Mouse (Mus musculus) embryonic facial prominence, embryonic 10.5 days (tissue): Measurements from ENCODE around the gene Plekhg5. TPM values are rescaled to one million over a fixed set of nuclear protein-coding genes. Genes with fewer than 3 reads are reported as not detected.
A peak's percentile ranks its signal among the peaks of the same experiment; 100 is the strongest.

Experiments used
- DNase-seq: peaks from one replicate; pipeline ENCODE4 v3.0.0-alpha.2; 2017; ENCODE audit warnings: low spot score
- H3K27ac ChIP-seq: fragments of 300-500 bp; sonication (generic); replicated peaks from 2 replicates; pipeline ENCODE4 v1.5.1; 2016; ENCODE audit warnings: mild to moderate bottlenecking
- H3K27me3 ChIP-seq: fragments of 300-500 bp; sonication (generic); replicated peaks from 2 replicates; pipeline ENCODE4 v1.6.1; 2016; ENCODE audit warnings: low read depth, mild to moderate bottlenecking; ENCODE audit not compliant: poor library complexity, severe bottlenecking
- H3K36me3 ChIP-seq: fragments of 300-500 bp; sonication (generic); replicated peaks from 2 replicates; pipeline ENCODE4 v1.6.1; 2016; ENCODE audit warnings: mild to moderate bottlenecking, moderate library complexity
- H3K4me1 ChIP-seq: fragments of 300-500 bp; sonication (generic); 2 replicates; pipeline ENCODE4 v1.6.1; 2016
- H3K4me3 ChIP-seq: fragments of 300-500 bp; sonication (generic); 2 replicates; pipeline ENCODE4 v1.5.1; 2016; ENCODE audit warnings: mild to moderate bottlenecking, moderate library complexity
- H3K9me3 ChIP-seq: fragments of 300-500 bp; sonication (generic); 2 replicates; pipeline ENCODE4 v1.6.1; 2016; ENCODE audit warnings: mild to moderate bottlenecking
- WGBS: fragments of 180-500 bp; shearing (Covaris S2); methylation state at CpG from one replicate; pipeline ENCODE4 v1.1.7; 2016; 5-methylcytosine and 5-hydroxymethylcytosine counted together
- polyA plus RNA-seq: library from polyadenylated mRNA; unstranded; fragments of >200 nt; fragmentation: Nextera tagmentation; extraction: Ambion mirVana; gene quantifications from 2 replicates; pipeline ENCODE4 v1.2.1, GENCODE M21; 2016

The Plekhg5 gene
- polyA plus RNA-seq, 1 experiment from 2014 or later = 13.2 TPM

- no peak overlapping the region for H3K27ac ChIP-seq
- peak; percentile 53 for DNase-seq
- H3K9me3 ChIP-seq = no peaks in the 10 kb centered on the region
- H3K4me1 ChIP-seq = peaks cover 31% of the 10 kb centered on the region
- peak overlapping the region; percentile 44 for H3K4me3 ChIP-seq
- 18% methylated on average over 21 of the region's 21 CpGs for WGBS
- no peaks in the 10 kb centered on the region for H3K36me3 ChIP-seq
- H3K27me3 ChIP-seq = peaks cover 96% of the 10 kb centered on the region
Measured at GRCm38 (mm10) chr4:152157779-152158584, 85.7 kb downstream of the Plekhg5 start.

GRCm38 (mm10) chr4:152158585-152159284 lies 86.4 kb downstream of the Plekhg5 start, which contains the start of gene Hes2:
Hes2 (plus strand) TSS chr4:152158867.
- peak; percentile 48 for DNase-seq
- Histone ChIP-seq H3K4me1 (peaks cover 27% of the 10 kb centered on the region), H3K27me3 (peaks cover 94% of the 10 kb centered on the region), H3K36me3 (no peaks in the 10 kb centered on the region), H3K9me3 (no peaks in the 10 kb centered on the region), H3K4me3 (peak within 1 kb of the TSS; percentile 44), H3K27ac (no peak within 1 kb of the TSS)
- WGBS = 4% methylated on average over 35 of the region's 35 CpGs

DNA sequence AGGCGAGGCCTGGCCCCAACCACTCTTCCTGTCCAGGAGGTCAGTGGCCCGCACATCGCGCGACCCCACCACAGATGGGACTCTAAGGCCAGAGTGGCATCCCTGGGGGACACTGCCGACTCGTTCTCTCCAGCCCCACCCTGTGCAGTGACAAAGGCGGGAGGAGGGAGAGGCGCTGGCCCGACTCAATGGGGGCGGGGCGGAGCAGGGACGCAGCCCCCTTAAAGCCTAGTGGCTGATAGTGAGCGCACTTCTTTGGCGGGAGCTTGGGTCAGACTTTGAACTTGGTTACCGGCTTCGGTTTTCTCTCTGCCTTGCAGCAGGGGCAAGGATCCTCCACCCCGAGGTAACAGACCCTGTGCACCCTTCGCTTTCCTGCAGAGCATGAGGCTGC lies 87.0 kb downstream of the Plekhg5 start:
- no peak for DNase-seq
- peak overlapping the region; percentile 26 for H3K4me3 ChIP-seq
- H3K36me3 ChIP-seq = no peaks in the 10 kb centered on the region
- peaks cover 23% of the 10 kb centered on the region for H3K4me1 ChIP-seq
- no peaks in the 10 kb centered on the region for H3K9me3 ChIP-seq
- WGBS = under 1% methylated on average over 19 of the region's 19 CpGs
- peaks cover 94% of the 10 kb centered on the region for H3K27me3 ChIP-seq
- no peak overlapping the region for H3K27ac ChIP-seq

- H3K4me3 ChIP-seq = no peak overlapping the region
- peaks cover 91% of the 10 kb centered on the region for H3K27me3 ChIP-seq
- H3K9me3 ChIP-seq = no peaks in the 10 kb centered on the region
- no peak for DNase-seq
- H3K27ac ChIP-seq = no peak overlapping the region
- 49% methylated on average over 4 of the region's 4 CpGs for WGBS
- H3K4me1 ChIP-seq = peaks cover 23% of the 10 kb centered on the region
- no peaks in the 10 kb centered on the region for H3K36me3 ChIP-seq
Measured at GRCm38 (mm10) chr4:152160748-152161147, 88.5 kb downstream of the Plekhg5 start.

- Histone ChIP-seq H3K36me3 (no peaks in the 10 kb centered on the region), H3K4me1 (peaks cover 23% of the 10 kb centered on the region), H3K27ac (no peak overlapping the region), H3K4me3 (no peak overlapping the region), H3K9me3 (no peaks in the 10 kb centered on the region), H3K27me3 (peaks cover 92% of the 10 kb centered on the region)
- 77% methylated on average over 6 of the region's 6 CpGs for WGBS
- DNase-seq = no peak
Measured at GRCm38 (mm10) chr4:152161601-152162000, 89.3 kb downstream of the Plekhg5 start.

- no peak for DNase-seq
- Histone ChIP-seq H3K4me1 (peaks cover 23% of the 10 kb centered on the region), H3K9me3 (no peaks in the 10 kb centered on the region), H3K4me3 (no peak overlapping the region), H3K27ac (no peak overlapping the region), H3K27me3 (peaks cover 80% of the 10 kb centered on the region), H3K36me3 (no peaks in the 10 kb centered on the region)
- 93% methylated on average over 2 of the region's 2 CpGs for WGBS
Measured at GRCm38 (mm10) chr4:152162748-152163147, 90.5 kb downstream of the Plekhg5 start.

Other genes with a start within 250 kb of the Plekhg5 start
- 104 and 110 TPM in 2 replicates for gene Camta1, start 210.6 kb upstream of the Plekhg5 start, polyA plus RNA-seq
- gene Dnajc11, start 138.8 kb upstream of the Plekhg5 start, polyA plus RNA-seq = 113 and 121 TPM in 2 replicates
- 33.5 and 34.7 TPM in 2 replicates for gene Thap3, start 83.5 kb upstream of the Plekhg5 start, polyA plus RNA-seq
- gene Phf13, start 76.2 kb upstream of the Plekhg5 start, polyA plus RNA-seq = 29.0 and 32.1 TPM in 2 replicates
- 9.7 and 10.6 TPM in 2 replicates for gene Klhl21, start 63.7 kb upstream of the Plekhg5 start, polyA plus RNA-seq
- gene Zbtb48, start 44.8 kb upstream of the Plekhg5 start, polyA plus RNA-seq = 25.0 and 26.4 TPM in 2 replicates
- 0.50 and 0.68 TPM in 2 replicates for gene Tas1r1, start 33.9 kb upstream of the Plekhg5 start, polyA plus RNA-seq
- 43.7 and 44.2 TPM in 2 replicates for gene Nol9, start 33.2 kb upstream of the Plekhg5 start, polyA plus RNA-seq
- gene Tnfrsf25, start 43.4 kb downstream of the Plekhg5 start, polyA plus RNA-seq = 1.0 and 1.3 TPM in 2 replicates
- 7.5 and 10.3 TPM in 2 replicates for gene Espn, start 79.9 kb downstream of the Plekhg5 start, polyA plus RNA-seq
- 0.11 and 1.0 TPM in 2 replicates for gene Hes2, start 86.4 kb downstream of the Plekhg5 start, polyA plus RNA-seq
- 51.8 and 55.5 TPM in 2 replicates for gene Acot7, start 105.6 kb downstream of the Plekhg5 start, polyA plus RNA-seq
- 2.7 and 4.0 TPM in 2 replicates for gene Gpr153, start 201.7 kb downstream of the Plekhg5 start, polyA plus RNA-seq
- 0.10 and 2.3 TPM in 2 replicates for gene Hes3, start 219.2 kb downstream of the Plekhg5 start, polyA plus RNA-seq
- 29.5 and 30.2 TPM in 2 replicates for gene Icmt, start 224.7 kb downstream of the Plekhg5 start, polyA plus RNA-seq
- gene Rnf207, start 246.5 kb downstream of the Plekhg5 start, polyA plus RNA-seq = 1.3 and 2.3 TPM in 2 replicates